Mouse (Mus musculus) mesoderm, embryonic 11.5 days (tissue): ENCODE data around the gene Fbxl2.
A peak's percentile ranks its signal among the peaks of the same experiment; 100 is the strongest.

Experiments
- DNase-seq: peaks from one replicate; pipeline ENCODE4 v3.0.0-alpha.2; 2012; ENCODE audit warnings: low read depth, low spot score

Fbxl2 gene

GRCm38 (mm10) chr9:114019012-114019762 lies 26.8 kb downstream of the Fbxl2 start:
- DNase-seq, result no peak

DNA sequence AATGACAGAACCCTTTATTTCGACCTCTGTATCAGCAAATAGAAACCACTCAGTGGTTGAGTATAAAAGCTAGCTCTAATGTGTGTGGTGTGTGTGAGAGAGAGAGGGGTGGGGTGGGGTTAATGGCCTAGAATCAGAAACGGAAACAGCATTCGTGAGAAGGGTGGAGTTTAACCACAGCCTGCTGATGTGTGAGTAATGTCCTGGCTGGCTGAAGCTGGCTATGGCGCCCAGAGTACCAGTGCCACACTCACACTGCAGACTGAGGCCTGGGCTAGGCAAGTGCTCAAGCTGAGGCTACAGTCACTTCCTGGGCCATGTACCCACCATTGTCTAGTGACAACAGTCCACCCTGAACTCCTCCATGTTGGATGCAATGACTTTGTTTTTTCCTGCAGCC lies 29.6 kb downstream of the Fbxl2 start:
- DNase-seq, result no peak

- no peak for DNase-seq
Observed at GRCm38 (mm10) chr9:114015724-114016123, 30.3 kb downstream of the Fbxl2 start.

GRCm38 (mm10) chr9:114014034-114014433 lies 32.0 kb downstream of the Fbxl2 start:
- DNase-seq, result no peak

GRCm38 (mm10) chr9:114011203-114011602 lies 34.8 kb downstream of the Fbxl2 start:
- DNase-seq, result no peak

DNA sequence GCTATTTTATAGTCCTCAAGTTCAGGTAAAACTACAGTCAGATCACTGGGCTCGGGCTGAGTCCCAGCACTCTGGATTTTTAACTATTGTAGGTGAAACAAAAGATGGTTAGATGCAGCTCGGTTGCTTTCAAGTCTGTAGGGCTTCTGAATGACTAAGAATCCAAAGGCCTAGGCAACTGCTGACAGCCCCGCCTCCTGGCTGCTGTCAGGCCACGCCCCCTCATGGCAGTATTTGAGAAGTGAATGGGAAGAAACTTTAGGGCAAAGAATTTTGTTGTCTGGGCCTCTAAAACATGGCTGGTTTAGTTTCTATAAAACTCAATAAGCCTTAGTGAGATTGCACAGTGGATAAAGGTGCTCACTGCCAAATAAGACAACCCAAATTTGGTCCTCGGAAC lies 36.5 kb downstream of the Fbxl2 start:
- no peak for DNase-seq

DNA sequence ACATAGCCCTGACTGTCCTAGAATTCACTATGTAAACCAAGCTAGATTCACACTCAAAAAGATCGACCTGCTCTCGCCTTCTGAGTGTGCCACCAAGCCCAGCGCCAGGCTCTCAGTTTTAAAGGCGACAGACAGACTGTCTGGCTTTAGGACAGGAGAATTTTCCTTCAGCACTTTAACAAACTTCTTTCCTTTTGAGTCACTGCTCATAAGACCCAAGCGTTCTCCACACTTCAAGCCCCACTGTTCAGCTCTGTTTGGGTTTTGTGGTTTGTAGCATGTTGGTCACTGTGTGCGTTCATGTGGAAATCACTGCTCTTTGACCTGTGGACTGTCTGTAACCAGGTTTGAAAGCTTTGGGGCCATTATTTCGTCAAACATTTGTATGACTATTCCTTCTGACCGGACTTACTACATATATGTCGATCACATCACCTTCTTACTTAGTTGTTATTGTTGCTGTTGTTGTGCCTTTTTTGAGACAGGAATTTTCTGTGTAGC lies 38.1 kb downstream of the Fbxl2 start:
- DNase-seq, result no peak

DNA sequence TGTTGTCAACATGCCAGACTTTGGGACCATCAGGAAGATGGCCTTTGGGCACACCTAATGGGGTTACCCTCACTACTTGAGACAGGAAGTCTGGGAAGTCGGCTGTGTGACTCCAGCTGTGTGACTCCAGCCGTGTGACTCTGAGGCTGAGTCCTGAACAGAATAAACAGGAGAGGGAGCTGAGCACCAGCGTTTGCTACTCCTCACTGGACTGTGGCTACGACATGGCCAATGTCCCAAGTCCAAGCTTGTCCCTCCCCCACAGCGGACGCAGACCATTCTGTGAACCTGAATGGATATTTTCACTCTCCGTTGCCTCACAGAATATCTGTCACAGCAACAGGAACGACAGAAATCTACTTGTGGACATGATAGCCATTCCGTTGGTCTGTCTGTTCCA lies 39.2 kb downstream of the Fbxl2 start:
- no peak for DNase-seq

DNA sequence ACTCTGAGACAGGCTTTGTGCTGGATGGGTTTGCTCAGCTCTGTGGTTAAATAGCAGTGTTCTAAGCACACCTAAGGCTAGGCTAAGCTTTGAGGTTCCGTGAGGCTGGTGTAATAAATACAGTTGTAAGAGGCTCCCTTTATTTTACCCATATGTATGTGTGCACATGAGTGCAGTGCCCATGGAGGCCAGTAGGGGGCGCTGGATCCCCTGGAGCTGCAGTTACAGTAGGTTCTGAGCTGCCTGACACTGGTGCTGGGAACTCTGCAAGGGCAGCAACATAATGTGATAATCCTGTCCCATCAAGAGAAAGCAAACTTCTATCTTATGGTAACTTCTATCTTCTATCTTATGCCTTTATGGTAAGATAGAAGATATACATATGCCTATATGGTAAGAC lies 47.7 kb downstream of the Fbxl2 start:
- DNase-seq, result no peak

GRCm38 (mm10) chr9:113992810-113993209 lies 53.2 kb downstream of the Fbxl2 start:
- DNase-seq, result no peak

GRCm38 (mm10) chr9:113990547-113991248 lies 55.3 kb downstream of the Fbxl2 start:
- peak; percentile 88 for DNase-seq

DNA sequence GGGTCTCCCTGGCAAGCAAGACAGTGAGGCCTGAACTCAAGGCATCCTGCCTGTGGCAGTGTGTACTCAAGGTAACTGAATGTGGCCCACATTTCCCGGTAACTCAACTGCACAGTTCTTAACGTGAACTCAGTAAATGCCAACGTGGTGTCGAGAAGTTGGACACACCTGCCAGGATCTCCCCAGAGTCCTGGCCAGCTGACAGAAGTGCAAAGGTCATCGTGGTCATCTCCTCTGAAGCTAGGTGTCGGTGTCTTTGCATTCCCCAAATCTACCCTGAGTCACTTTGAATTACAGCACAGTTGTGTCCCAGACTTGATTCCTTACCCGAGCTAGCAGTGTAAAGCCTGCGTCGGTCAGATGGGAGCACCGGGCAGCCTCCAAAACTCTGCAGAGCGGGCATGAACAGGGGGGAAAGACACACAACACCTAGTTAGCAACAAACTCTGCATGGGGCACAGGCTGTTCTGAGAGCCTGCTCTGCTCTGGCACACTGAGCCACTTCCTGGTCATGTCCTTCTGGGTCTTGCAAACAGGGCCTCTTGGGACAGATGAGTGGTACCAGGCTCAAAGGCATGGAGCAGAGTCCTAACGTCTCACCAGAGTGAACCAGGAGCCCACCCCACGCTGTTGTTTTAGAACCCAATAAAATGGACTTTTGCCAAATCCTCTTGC lies 60.9 kb downstream of the Fbxl2 start:
- no peak for DNase-seq

- no peak for DNase-seq
Observed at GRCm38 (mm10) chr9:113982883-113983670, 62.9 kb downstream of the Fbxl2 start.

DNA sequence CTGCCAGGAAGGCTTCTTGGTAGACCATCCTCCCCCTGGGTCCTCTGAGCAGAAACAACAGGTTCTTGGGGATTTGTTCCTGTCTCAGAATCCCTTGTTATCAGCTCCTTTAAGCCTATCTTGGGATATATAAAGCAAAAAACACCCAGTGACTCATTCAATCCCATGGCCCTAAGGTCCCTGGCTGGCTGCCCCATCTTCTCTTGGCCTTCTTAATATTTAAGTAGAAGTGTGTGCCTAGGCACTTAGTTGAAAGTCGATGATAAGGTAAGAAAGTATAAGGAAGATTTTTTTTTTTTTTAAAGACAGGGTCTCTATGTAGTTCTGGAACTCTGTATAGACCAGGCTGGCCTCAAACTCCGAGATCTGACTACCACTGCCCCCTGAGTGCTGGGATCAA lies 63.5 kb downstream of the Fbxl2 start:
- no peak for DNase-seq

GRCm38 (mm10) chr9:113981099-113981880 lies 64.7 kb downstream of the Fbxl2 start:
- no peak for DNase-seq

GRCm38 (mm10) chr9:113979356-113979755 lies 66.6 kb downstream of the Fbxl2 start:
- no peak for DNase-seq

- no peak for DNase-seq
Observed at GRCm38 (mm10) chr9:113978656-113979055, 67.3 kb downstream of the Fbxl2 start.

- DNase-seq, result no peak
Observed at GRCm38 (mm10) chr9:113977225-113977840, 68.7 kb downstream of the Fbxl2 start.

- no peak for DNase-seq
Observed at GRCm38 (mm10) chr9:113976264-113976663, 69.7 kb downstream of the Fbxl2 start.

- DNase-seq, result no peak
Observed at GRCm38 (mm10) chr9:113975442-113975841, 70.5 kb downstream of the Fbxl2 start.
